Mouse (Mus musculus) megakaryocyte, embryonic 14.5 days (primary cell): ENCODE measurements at regions not wholly inside any gene's neighbourhood (a gene's known extent, or its start where the extent isn't known, plus 50 kb on each side); places are given as distances from the start of the nearest gene placed in this dataset.

Source experiments
- FLI1 ChIP-seq: IDR thresholded peaks from 2 replicates; pipeline ENCODE4 v1.6.1; 2012; ENCODE audit warnings: low read length, inconsistent platforms, mixed read lengths
- GATA1 ChIP-seq: IDR thresholded peaks from 3 replicates; pipeline ENCODE4 v1.6.1; 2012; ENCODE audit warnings: mixed read lengths, low read length, inconsistent platforms, borderline replicate concordance

DNA sequence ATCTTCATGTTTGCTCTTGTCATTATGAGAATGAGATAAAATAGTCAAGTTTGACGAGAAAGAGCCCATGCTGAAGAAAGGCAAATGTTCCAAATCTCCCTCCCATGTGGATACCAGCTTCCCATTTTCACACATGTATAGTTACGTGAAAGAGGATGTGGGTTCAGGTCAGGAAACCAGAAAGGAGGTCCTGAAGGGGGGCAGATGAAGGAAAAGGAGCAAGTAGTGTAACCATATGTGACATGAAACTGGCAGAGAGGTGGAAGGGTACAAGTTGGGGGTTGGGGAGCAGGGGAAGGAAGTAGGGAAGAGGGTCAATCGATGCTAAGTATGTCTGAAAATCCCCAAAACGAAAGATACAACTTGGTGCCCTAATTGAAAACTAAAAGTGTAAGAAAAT is 132.6 kb upstream of the Pkn2 start:
- TF ChIP-seq GATA1: no peak
- TF ChIP-seq FLI1: no peak
